Mouse (Mus musculus) limb, embryonic 10.5 days (tissue): ENCODE results near the gene Zfp276. TPM values are rescaled to one million over a fixed set of nuclear protein-coding genes. Genes with fewer than 3 reads are reported as not detected.
"Not testable (repeated sequence)": the region's sequence is repeated elsewhere in the genome, so short reads cannot be mapped to it uniquely, and the experiment has no call there.

Experiments used
- DNase-seq: peaks from one replicate; pipeline ENCODE4 v3.0.0-alpha.2; 2017; ENCODE audit warnings: low spot score
- H3K27ac ChIP-seq: fragments of 300-500 bp; sonication (generic); 2 replicates; pipeline ENCODE4 v1.5.1; 2016; ENCODE audit warnings: mild to moderate bottlenecking
- H3K27me3 ChIP-seq: fragments of 300-500 bp; sonication (generic); 2 replicates; pipeline ENCODE4 v1.6.1; 2016; ENCODE audit warnings: low read depth, mild to moderate bottlenecking; ENCODE audit not compliant: poor library complexity, severe bottlenecking
- H3K36me3 ChIP-seq: fragments of 300-500 bp; sonication (generic); 2 replicates; pipeline ENCODE4 v1.6.1; 2016; ENCODE audit warnings: mild to moderate bottlenecking, moderate library complexity
- H3K4me1 ChIP-seq: fragments of 300-500 bp; sonication (generic); 2 replicates; pipeline ENCODE4 v1.6.1; 2016
- H3K4me3 ChIP-seq: fragments of 300-500 bp; sonication (generic); 2 replicates; pipeline ENCODE4 v1.5.1; 2016; ENCODE audit warnings: mild to moderate bottlenecking, moderate library complexity
- H3K9me3 ChIP-seq: fragments of 300-500 bp; sonication (generic); replicated peaks from 2 replicates; pipeline ENCODE4 v1.6.1; 2016; ENCODE audit warnings: mild to moderate bottlenecking
- WGBS: fragments of 180-500 bp; shearing (Covaris S2); methylation state at CpG from one replicate; pipeline ENCODE4 v1.1.7; 2016; 5-methylcytosine and 5-hydroxymethylcytosine counted together
- polyA plus RNA-seq: library from polyadenylated mRNA; unstranded; fragments of >200 nt; fragmentation: Nextera tagmentation; extraction: Ambion mirVana; gene quantifications from 2 replicates; pipeline ENCODE4 v1.2.1, GENCODE M21; 2016

The Zfp276 gene
- polyA plus RNA-seq, 1 experiment from 2014 or later: 27.9 TPM

DNA sequence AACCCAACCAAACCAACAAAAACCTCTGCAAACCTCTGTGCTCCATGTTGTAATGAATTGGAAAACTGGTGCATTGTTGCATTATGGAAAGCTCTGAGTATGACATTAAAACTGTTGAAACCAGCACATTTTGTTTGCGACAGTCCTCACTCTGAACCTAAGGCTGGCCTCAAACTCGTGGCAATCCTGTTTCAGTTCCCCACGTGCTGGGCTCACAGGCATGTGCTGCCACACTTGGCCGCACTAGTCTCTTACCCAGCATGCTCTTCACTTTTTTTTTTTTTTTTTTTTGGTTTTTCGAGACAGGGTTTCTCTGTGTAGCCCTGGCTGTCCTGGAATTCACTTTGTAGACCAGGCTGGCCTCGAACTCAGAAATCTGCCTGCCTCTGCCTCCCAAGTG is 29.0 kb downstream of the Zfp276 start:
- DNase-seq, H3K4me3 ChIP-seq, H3K27me3 ChIP-seq, H3K4me1 ChIP-seq, H3K9me3 ChIP-seq, H3K27ac ChIP-seq: not testable (repeated sequence)
- WGBS: 89% methylated on average over 5 of the region's 6 CpGs
- peaks cover 75% of the 10 kb centered on the region for H3K36me3 ChIP-seq

DNA sequence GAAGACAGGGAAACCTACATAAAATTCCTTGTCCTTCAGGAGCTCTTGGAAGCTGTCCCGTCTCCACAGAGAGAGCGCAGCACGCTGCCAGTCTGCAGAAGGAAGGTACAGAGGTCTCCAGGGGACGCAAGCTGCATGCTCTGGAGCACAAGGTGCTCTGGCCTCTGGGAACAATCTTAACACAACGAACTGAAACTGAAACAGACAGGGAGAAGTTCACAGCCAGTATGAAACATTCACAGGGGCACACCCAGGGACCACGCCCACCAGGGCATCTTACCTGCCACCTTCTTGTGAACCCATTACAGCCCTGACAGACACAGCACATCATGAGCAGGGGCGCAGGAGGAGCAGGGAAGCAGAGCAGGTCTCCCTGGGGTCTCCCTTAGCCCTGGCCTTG is 30.0 kb downstream of the Zfp276 start:
- Histone ChIP-seq H3K27ac (no peak overlapping the region), H3K9me3 (no peaks in the 10 kb centered on the region), H3K4me3 (no peak overlapping the region), H3K4me1 (no peaks in the 10 kb centered on the region), H3K27me3 (no peaks in the 10 kb centered on the region), H3K36me3 (peaks cover 78% of the 10 kb centered on the region)
- 90% methylated on average over 7 of the region's 7 CpGs for WGBS
- DNase-seq: no peak

DNA sequence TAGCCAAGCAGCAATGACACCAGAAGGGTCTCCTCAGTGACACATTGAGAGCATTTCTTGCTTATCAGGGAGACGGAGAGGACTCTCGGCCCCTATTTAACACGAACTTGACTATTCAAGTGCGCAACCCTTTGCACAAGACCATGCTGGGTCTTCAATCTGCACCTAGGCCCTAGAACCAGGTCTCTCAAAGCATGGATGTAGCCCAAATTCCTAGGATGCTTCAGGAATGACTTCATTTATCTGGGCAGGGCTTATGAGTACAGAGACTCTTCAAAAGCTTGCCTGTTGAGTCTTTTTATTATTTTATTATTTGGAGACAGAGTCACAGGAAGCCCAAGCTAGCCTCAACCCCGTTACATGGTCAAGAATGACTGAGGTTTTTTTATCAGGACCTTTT is 30.5 kb downstream of the Zfp276 start:
- DNase-seq: no peak

DNA sequence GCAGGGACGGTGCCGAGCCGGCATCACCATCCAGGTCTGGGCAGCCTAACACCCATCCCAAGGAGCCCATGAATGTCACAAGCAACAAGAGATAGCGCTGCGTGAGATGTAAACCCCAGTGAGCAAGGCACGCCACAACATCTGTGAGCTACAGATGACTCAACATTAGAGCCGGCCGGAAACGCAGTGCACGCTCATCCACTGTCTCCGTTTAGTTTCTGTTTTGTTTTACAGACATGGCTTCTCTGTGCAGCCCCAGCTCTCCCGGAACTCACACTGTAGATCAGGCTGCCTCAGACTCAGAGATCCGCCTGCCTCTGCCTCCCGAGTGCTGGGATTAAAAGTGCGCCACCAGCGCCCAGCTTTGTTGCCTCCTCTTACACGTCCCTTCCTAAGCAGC is 33.4 kb downstream of the Zfp276 start:
- peaks cover 75% of the 10 kb centered on the region for H3K36me3 ChIP-seq
- no peaks in the 10 kb centered on the region for H3K27me3 ChIP-seq
- whole genome bisulfite sequencing: 95% methylated on average over 17 of the region's 17 CpGs
- no peaks in the 10 kb centered on the region for H3K4me1 ChIP-seq
- H3K9me3 ChIP-seq: no peaks in the 10 kb centered on the region
- no peak overlapping the region for H3K4me3 ChIP-seq
- no peak overlapping the region for H3K27ac ChIP-seq
- no peak for DNase-seq

More for the DNA sequence above, 30.5 kb downstream of the Zfp276 start:
- H3K4me1 ChIP-seq: no peaks in the 10 kb centered on the region
- 95% methylated on average over 5 of the region's 5 CpGs for WGBS
- H3K4me3 ChIP-seq: no peak overlapping the region
- H3K36me3 ChIP-seq: peaks cover 78% of the 10 kb centered on the region
- H3K9me3 ChIP-seq: no peaks in the 10 kb centered on the region
- H3K27me3 ChIP-seq: no peaks in the 10 kb centered on the region
- H3K27ac ChIP-seq: no peak overlapping the region

DNA sequence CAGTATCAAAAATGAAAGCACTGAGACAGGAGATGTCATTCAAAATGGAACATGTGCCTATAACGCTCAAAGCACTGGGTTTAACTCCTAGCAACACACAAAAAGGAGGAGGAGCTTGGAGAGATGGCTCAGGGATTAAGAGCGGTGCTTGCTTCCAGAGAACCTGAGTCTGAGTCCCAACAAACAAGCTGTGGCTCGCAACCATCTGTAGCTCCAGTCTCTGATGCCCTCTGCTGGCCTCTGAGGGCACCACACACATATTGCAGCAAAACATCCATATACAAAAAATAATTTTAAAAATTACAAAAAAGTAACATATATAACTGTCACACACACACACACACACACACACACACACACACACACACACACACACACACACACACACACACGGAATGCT is 36.2 kb downstream of the Zfp276 start:
- 74% methylated on average over 4 of the region's 4 CpGs for WGBS
- DNase-seq: no peak
- Histone ChIP-seq H3K27ac (no peak overlapping the region), H3K9me3 (no peaks in the 10 kb centered on the region), H3K27me3 (no peaks in the 10 kb centered on the region), H3K4me1 (no peaks in the 10 kb centered on the region), H3K4me3 (no peak overlapping the region), H3K36me3 (peaks cover 86% of the 10 kb centered on the region)

DNA sequence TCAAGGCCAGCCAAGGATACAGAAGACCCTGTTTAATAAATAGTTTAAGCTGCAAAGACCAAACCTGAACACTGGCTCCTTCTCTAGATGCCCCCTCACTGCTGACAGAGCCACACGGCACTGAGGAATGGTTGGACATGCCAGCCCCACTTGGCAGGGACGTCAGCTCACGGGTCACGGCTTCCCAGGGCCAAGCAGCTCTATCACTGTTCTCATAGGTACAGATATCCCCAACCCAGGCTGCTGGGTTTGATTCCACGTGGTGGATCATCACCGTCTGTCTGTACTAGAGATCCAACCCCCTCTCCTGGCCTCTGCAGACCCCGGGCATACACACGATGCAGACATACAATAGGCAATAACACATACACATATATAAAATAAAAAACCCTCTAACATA is 36.7 kb downstream of the Zfp276 start:
- 97% methylated on average over 8 of the region's 8 CpGs for WGBS
- H3K27ac ChIP-seq: no peak overlapping the region
- DNase-seq: no peak
- peaks cover 89% of the 10 kb centered on the region for H3K36me3 ChIP-seq
- no peaks in the 10 kb centered on the region for H3K4me1 ChIP-seq
- no peak overlapping the region for H3K4me3 ChIP-seq
- no peaks in the 10 kb centered on the region for H3K27me3 ChIP-seq
- H3K9me3 ChIP-seq: no peaks in the 10 kb centered on the region

DNA sequence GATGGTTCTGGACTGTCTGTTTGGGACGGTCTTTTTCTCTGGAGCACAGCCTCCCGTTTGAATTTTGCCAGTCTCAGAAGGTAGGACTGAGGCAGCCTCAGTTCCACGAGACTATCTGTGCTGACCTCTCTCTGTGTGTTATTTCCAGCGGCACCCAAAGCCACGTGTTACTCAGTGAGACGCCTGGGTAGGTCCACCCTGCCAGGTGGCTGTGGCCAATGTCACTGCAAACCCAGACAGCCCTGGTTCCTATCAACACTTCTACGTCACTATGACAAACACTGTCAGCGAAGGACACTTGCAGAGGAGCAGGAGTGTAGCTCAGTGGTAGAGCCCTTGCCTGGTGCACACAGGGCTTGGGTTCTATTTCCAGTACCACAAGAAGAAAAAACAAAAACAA is 37.7 kb downstream of the Zfp276 start:
- no peaks in the 10 kb centered on the region for H3K4me1 ChIP-seq
- DNase-seq: no peak
- no peaks in the 10 kb centered on the region for H3K27me3 ChIP-seq
- 87% methylated on average over 8 of the region's 8 CpGs for WGBS
- H3K9me3 ChIP-seq: no peaks in the 10 kb centered on the region
- no peak overlapping the region for H3K27ac ChIP-seq
- H3K4me3 ChIP-seq: no peak overlapping the region
- peaks cover 89% of the 10 kb centered on the region for H3K36me3 ChIP-seq

DNA sequence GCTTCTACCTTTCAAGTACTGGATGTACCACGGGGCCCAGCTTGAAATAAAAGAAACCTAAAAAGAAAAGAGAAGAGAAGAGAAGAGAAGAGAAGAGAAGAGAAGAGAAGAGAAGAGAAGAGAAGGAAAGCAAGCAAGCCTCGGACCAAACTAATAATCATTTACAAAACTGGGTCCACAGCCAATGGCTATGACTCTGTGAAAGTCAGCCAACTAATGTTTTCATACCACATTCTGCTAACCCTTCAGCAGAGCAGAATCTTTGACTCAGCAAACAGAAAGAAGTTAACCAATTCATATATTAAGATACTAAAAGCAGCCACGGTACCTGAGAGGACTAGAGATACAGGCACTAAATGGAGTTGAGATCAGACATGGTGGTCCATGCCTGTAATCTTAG is 38.3 kb downstream of the Zfp276 start:
- Histone ChIP-seq H3K27ac (no peak overlapping the region), H3K9me3 (no peaks in the 10 kb centered on the region), H3K27me3 (no peaks in the 10 kb centered on the region), H3K4me1 (no peaks in the 10 kb centered on the region), H3K36me3 (peaks cover 86% of the 10 kb centered on the region), H3K4me3 (no peak overlapping the region)
- DNase-seq: no peak
- 91% methylated on average over 3 of the region's 3 CpGs for WGBS

DNA sequence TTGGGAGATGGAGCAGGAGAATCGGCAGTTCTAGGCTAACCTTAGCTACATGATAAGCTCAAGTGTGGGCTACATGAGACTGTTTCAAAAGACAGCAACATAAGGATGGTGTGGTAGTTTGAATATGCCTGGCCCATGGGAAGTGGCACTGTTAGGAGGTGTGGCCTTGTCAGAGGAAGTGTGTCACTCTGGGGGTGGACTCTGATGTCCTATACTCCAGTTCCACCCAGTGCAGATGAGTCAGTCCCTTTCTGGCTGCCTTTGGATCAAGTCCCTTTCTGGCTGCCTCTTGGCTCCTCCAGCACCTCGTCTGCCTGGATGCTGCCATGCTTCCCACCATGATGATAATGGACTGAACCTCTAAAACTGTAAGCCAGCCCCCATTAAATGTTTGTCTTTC is 38.8 kb downstream of the Zfp276 start:
- no peak for DNase-seq
- H3K9me3 ChIP-seq: no peaks in the 10 kb centered on the region
- 92% methylated on average over 2 of the region's 2 CpGs for WGBS
- no peak overlapping the region for H3K27ac ChIP-seq
- no peak overlapping the region for H3K4me3 ChIP-seq
- H3K36me3 ChIP-seq: peaks cover 85% of the 10 kb centered on the region
- H3K27me3 ChIP-seq: no peaks in the 10 kb centered on the region
- no peaks in the 10 kb centered on the region for H3K4me1 ChIP-seq

DNA sequence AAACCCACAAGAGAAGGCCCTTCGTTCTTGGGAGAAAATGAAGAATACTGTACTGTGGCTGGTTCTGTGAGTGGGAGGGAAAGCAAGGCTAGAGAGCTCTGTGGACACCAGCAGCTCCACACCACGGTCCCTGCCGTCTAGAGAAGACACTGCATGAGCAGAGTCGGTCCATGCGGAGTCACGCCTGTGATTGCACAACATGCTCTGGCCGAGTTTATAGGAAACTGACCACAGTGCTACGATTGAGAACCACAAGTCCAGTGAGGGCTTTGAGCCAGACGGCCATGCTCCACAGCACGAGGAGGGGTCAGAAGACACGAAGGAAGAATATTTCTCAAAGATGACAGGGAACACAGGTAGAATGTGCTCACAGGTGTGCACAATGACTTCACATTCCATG is 44.3 kb downstream of the Zfp276 start:
- H3K27ac ChIP-seq: no peak overlapping the region
- 96% methylated on average over 11 of the region's 11 CpGs for WGBS
- no peaks in the 10 kb centered on the region for H3K27me3 ChIP-seq
- DNase-seq: no peak
- peaks cover 80% of the 10 kb centered on the region for H3K36me3 ChIP-seq
- no peaks in the 10 kb centered on the region for H3K4me1 ChIP-seq
- no peak overlapping the region for H3K4me3 ChIP-seq
- H3K9me3 ChIP-seq: no peaks in the 10 kb centered on the region

DNA sequence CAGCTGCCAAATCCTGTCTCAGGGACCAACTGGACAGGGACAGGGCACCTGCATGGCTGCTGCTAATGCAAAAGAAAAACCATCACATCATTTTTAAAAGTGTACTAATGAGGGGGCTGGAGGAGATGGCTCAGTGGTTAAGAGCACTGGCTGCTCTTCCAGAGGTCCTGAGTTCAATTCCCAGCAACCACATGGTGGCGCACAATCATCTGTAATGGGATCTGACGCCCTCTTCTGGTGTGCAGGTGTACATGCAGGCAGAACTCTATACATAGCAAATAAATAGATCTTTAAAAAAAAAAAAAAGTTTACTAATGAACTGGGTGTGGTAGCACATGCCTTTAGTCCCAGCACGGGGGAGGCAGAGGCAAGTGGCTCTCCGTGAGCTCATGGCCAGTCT is 54.7 kb downstream of the Zfp276 start:
- Histone ChIP-seq H3K36me3 (peaks cover 82% of the 10 kb centered on the region), H3K27ac (no peak overlapping the region), H3K4me3 (no peak overlapping the region), H3K9me3 (no peaks in the 10 kb centered on the region), H3K4me1 (no peaks in the 10 kb centered on the region), H3K27me3 (no peaks in the 10 kb centered on the region)
- 79% methylated on average over 4 of the region's 4 CpGs for WGBS
- no peak for DNase-seq

DNA sequence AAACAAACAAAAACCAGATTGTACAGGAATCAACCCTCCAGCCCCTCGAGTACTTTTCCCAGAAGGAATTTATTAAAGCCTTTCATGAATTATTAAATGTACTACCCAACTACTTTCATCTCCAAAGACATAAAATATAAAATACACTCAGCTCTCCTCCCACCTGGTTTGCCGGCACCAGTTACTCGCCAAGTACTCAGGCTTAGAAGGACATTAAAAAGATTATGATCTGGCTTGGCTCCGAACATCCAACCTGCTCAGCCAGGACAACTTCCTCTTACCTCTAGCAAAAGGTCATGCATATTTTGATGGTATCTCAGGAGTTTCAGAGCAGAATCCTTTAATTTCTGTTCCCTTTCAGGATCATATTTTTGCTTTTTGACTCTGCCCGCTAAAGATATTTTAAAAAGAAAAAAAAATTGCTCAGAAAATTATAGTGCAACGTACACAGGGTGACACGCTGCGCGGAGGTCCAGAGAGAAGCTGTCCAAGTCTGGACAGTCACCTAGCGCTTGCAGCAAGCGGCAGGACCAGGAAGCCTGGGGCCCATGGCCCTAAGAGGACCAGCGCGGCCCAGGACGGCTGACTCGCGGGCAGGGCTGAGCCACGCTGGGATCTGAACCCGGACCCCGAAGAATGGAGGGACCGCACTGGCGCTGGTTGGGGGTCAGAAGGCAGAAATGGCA is 63.9 kb downstream of the Zfp276 start:
- DNase-seq: no peak
- 7% methylated on average over 21 of the region's 21 CpGs for WGBS
- Histone ChIP-seq H3K36me3 (peaks cover 10% of the 10 kb centered on the region; the same call in 1 of the 2 replicates), H3K4me1 (peaks cover 17% of the 10 kb centered on the region), H3K27ac (peak overlapping the region; percentile 83), H3K27me3 (no peaks in the 10 kb centered on the region), H3K9me3 (no peaks in the 10 kb centered on the region), H3K4me3 (peak overlapping the region; percentile 65)

DNA sequence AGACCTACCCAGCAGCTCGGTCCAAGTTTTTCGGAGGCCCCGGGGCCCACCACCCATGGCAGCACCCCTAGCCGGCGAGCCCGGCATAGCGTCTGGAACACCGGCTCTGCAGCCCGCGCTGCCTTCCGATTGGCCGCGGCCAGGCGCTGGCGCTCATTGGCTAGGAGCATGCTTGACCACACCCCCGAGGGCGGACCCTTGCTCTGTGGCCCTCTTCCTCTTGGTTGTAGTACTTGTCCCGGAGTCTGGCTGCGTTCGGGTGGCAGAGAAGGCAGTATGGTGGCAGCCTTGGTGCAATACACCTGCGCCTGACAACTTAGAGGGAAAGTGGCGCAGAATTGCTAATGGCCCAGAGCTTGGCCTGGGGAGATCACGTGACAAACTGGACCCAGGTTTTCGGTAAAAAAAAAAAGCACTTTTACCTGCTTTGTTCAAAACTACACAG is 64.5 kb downstream of the Zfp276 start, which contains the start of gene Fanca:
Gene Fanca (minus strand): TSS at position 110 of the 445 bp plus-strand sequence.
- Histone ChIP-seq H3K36me3 (peaks cover 10% of the 10 kb centered on the region; the same call in 1 of the 2 replicates), H3K9me3 (no peaks in the 10 kb centered on the region), H3K4me3 (peak within 1 kb of the TSS; percentile 65), H3K27me3 (no peaks in the 10 kb centered on the region), H3K27ac (peak within 1 kb of the TSS; percentile 83), H3K4me1 (peaks cover 17% of the 10 kb centered on the region)
- under 1% methylated on average over 24 of the region's 24 CpGs for WGBS
- DNase-seq: peak; percentile 96
